Mouse (Mus musculus) right cerebral cortex, postnatal 36 days (tissue): ENCODE results near the gene Gm28729.

Source experiments
- DNase-seq, 2 experiments: peaks; one replicate each; pipeline ENCODE4 v3.0.0; 2022; ENCODE audit warnings: low spot score in 2 of 2, mixed read lengths in 1 of 2

Gm28729 gene

DNA sequence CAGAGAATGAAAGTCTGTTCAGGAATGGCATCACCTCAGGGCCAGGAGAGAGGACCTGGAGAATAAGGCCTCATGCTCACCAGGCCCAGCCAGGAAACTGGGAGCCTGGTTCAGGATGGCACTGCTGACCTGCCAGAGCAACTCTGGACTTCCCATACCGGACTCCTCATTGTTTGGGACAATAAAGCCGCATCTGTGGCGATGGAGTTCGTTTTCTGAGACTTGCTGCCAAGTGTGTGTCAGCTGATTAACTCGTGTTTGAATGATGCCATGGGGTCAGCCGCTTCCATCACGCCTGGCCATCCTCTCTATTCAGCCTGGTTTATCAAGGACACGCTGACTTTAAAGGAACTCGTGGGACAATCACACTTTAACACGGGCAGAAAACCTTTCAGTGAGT lies 61.4 kb downstream of the Gm28729 start:
- DNase-seq = peak in 1 of 2 experiments; percentile 23

- no peak for DNase-seq
These were observed 63.5 kb downstream of the Gm28729 start for GRCm38 (mm10) chr9:96461607-96462006.

DNA sequence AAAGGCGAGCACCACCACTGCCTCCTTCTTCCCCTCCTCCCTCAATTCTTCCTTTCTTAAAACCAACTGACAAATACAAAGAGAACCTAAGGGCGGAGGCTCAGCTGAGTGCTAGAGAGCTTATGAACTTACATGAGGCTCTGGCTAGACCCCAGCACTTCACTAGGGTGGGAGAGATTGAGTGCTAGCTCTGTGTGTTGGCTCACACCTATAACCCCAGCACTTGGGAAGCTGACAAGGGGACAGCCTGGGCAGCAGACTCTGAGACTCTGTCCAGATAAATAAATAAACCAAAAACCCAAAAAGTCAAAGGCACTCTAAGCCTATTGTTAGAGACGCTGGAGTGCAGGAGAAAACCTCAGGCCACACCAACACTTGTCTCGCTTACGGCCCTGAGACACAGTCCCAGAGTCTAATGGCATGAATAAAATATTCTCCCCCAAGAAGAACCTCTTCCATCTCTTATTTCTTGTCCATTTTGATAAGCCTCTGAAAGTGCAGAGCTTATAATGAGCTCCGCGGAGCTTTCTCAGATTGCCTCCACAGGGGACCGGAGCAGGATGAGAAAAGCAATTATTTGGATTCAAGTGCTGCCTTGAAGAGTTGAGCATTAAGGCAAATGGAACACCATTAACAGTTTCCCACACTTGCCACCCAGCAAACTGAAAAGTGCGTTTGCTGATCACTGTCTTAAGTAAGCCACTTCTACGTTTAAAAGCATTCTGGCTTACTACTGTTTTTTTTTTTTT lies 64.8 kb downstream of the Gm28729 start:
- no peak for DNase-seq

DNA sequence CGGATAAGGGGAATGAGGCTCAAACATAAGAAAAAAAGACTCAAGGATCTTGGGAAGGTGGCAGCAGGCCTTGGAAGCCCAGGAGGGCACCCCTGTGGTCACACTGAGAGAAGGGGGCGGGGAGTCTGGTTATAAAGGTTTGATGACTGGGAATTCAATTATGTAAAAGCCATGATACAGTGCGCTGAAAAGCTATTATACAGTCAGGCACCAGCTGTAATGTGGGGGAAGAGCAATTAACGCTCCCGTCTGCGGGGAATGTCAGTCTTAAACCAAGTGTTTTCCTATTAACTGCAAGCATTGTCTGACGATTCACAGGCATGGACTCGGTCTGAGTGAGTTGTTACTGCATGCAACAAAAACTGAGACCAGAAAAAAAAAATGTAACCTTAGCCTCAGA lies 69.4 kb downstream of the Gm28729 start:
- DNase-seq = no peak

- DNase-seq = no peak
These were observed 72.1 kb downstream of the Gm28729 start for GRCm38 (mm10) chr9:96452956-96453355.

GRCm38 (mm10) chr9:96450900-96451720 lies 74.0 kb downstream of the Gm28729 start:
- DNase-seq = no peak

DNA sequence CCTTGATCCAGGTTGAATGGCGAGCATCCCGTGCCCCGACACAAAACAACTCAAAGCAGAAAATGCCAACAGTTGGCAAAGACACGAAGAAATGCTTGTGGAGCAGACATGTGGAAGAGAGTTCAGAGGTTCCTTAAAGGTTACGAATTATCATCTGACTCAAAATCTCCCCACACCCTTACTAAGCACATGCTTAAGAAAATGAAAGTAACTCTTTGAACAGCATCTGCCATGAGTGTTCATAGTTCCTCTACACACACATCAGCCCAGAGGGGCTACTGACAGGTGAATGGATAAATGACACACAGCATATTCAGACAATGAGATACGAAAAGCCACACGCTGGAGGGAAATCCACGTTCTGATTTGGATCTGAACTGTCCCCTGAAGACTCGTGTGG lies 75.5 kb downstream of the Gm28729 start:
- no peak for DNase-seq

- no peak for DNase-seq
These were observed 79.7 kb downstream of the Gm28729 start for GRCm38 (mm10) chr9:96445351-96445750.

DNA sequence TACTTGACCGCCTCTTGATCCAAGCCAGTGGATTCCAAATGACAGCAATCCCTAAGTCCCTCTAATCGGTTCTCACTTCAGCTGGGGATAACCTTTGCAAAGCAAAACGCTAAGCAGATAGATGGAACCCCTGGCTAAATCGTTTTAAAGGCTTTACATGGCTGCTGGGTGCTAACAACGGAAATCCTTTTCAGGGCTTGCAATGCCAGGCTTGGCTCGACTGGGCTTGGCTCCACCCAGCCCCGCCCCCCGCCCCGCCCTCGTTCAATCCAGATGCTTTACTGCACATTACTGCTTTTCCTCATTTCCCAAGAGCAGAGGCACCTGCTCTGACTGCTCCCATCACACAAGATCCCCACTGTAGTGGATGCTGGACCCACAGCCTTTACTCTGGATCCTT lies 83.0 kb downstream of the Gm28729 start:
- DNase-seq = no peak

DNA sequence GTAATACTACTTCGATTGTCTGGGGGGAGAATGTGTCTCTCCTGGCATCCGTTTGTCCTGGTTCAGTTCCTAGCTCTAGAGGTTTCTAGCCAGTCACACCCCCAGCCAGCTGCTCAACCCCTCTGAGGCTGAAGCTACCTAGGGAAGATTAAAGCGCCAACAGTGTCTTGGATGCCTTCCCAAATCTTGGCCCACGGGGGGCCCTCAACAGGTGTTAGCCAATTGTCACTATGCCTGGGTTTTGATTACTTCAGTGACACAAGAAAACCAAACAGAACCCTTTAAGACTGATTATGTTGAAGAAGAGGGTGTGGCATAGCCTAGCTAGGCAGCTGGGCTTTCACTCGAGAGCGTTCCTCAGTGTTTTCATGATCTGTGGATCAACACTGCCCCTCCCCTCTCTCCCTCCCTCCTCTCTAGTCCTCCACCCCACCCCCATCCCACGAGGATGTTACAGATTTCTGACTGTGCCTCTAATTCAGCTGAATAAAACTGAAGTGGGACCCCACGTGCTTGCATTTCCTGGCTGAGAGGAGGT lies 86.7 kb downstream of the Gm28729 start:
- DNase-seq = peak in 1 of 2 experiments; percentile 5

- peak in 1 of 2 experiments; percentile 12 for DNase-seq
These were observed 87.2 kb downstream of the Gm28729 start for GRCm38 (mm10) chr9:96437805-96438333.

GRCm38 (mm10) chr9:96436901-96437804 lies 87.9 kb downstream of the Gm28729 start:
- DNase-seq = no peak
